Mouse (Mus musculus): ENCODE results near the gene Tor1aip1.

GRCm38 (mm10) chr1:155973068-155973718, 63.1 kb downstream of the Tor1aip1 start, which contains the start of gene Cep350:
- TF ChIP-seq POLR2A (IDR thresholded peaks at IDR 0.05; ENCODE audit: control insufficient read depth, extremely low read depth, insufficient read depth, low read length, poor library complexity) (peak; percentile 80), CTCF (IDR thresholded peaks at IDR 0.05; ENCODE audit: borderline replicate concordance, control insufficient read depth, extremely low read depth, insufficient read depth, low read length, poor library complexity) (no peak; the same call in 1 of the 2 replicates)
